Mouse (Mus musculus): ENCODE results near the gene Fermt3. TPM values are rescaled to one million over a fixed set of nuclear protein-coding genes. Genes with fewer than 3 reads are reported as not detected.
A peak's percentile ranks its signal among the peaks of the same experiment; 100 is the strongest.

The Fermt3 gene
- polyA plus RNA-seq, 1 experiment from 2014 or later, result 4.0 TPM

DNA sequence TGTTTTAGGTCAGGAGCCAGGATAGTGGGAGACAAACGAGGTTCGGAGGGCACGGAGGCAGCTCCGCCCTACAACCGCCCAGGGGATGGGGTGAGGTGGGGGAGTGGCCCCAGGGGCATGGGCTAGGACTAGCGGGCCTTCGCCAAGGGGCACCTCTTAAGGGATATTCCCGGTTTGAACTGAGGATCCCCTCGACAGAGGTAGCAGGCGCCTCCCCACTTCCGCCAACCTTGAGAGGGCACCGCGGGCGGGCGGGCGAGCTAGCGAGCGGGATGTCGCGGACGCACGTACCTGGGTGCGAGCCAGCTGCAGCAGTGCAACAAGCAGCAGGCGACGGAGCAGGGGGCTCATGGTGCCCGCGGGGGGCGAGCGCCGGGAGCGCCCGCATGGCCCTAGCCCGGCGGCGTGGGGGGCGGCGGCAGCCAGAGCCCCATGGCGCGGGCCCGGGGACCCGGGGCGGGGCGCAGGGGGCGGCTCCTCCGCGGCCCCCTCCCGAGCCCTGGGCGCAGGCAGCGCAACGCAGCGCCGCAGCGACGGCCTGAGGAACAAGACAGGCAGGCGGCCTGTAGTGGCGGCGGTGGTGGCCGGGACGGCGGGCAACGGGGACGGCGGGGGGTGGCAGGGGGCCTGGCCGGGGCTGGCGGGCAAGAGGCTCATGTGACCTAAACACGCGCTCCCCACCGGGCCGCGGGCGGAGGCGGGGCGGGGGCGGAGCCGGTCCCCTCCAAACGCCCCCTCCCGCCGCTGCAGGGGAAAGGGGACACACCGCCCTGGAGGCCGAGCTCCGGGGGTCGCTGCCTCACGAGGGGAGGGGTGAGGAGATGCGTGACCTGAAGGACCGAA lies 32.0 kb downstream of the Fermt3 start, which contains the start of gene Vegfb:
Gene Vegfb, minus strand, starts transcription at position 591 of the 843 bp plus-strand sequence.
- WGBS, result under 1% methylated on average over 57 of the region's 85 CpGs
- peak; percentile 32 for ATAC-seq
- H3K9ac ChIP-seq (ENCODE audit: low read depth, low read length), result peak within 1 kb of the TSS; percentile 98
- H3K4me3 ChIP-seq (ENCODE audit: low read length), result peak within 1 kb of the TSS; percentile 84
- peaks cover 10% of the 10 kb centered on the region for H3K36me3 ChIP-seq (ENCODE audit: control insufficient read depth, insufficient read depth, low read length)
- H3K4me2 ChIP-seq (ENCODE audit: low read length), result peak within 1 kb of the TSS; percentile 95
- H3K4me1 ChIP-seq (ENCODE audit: control insufficient read depth, insufficient read depth, low read depth, low read length), result peaks cover 23% of the 10 kb centered on the region
- H3K27ac ChIP-seq (ENCODE audit: low read depth, low read length), result peak within 1 kb of the TSS; percentile 89
- no peaks in the 10 kb centered on the region for H3K9me3 ChIP-seq (ENCODE audit: control insufficient read depth, low read length)
- no peaks in the 10 kb centered on the region for H3K27me3 ChIP-seq (replicated peaks; ENCODE audit: control insufficient read depth, insufficient read depth, low read length)

DNA sequence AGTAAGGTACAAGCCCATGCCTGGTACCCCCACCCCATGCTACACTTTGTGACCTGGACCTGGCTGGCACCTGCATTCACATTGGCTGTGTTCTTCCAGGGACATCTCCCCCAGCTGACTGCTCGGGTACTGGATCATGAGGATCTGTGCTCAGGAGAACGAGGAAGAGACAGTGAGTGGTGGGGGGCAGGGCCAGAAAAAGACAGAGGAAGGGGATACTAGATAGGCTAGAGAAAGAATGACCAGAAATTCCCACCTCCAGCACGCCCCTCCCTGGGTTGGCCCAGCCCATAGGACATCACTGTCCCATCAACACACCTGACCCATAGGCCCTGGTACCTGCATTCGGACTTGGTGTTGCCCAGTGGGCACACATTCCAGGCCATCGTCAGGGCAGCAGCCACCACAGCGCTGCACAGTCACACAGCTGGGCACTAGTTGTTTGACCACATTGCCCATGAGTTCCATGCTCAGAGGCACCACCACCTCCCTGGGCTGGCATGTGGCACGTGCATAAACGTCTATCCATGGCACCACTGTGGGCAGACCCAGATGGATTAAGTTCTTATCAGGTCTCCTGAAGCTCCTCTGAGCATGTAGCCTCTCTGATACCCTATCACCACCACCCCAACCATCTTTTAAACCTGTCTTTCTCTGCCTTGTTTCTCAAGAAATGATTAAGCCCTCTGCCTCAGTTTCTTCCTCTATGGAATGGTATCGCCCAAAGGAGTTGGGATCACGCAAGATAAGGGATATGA lies 33.1 kb downstream of the Fermt3 start:
- no peak for ATAC-seq
- Histone ChIP-seq H3K9me3 (ENCODE audit: control insufficient read depth, low read length) (no peaks in the 10 kb centered on the region), H3K36me3 (ENCODE audit: control insufficient read depth, insufficient read depth, low read length) (peaks cover 12% of the 10 kb centered on the region), H3K4me3 (ENCODE audit: low read length) (peak overlapping the region; percentile 84), H3K9ac (ENCODE audit: low read depth, low read length) (no peak overlapping the region; the same call in 1 of the 2 replicates), H3K4me2 (ENCODE audit: low read length) (peak overlapping the region; percentile 95), H3K27me3 (replicated peaks; ENCODE audit: control insufficient read depth, insufficient read depth, low read length) (no peaks in the 10 kb centered on the region), H3K27ac (ENCODE audit: low read depth, low read length) (no peak overlapping the region; the same call in 1 of the 2 replicates), H3K4me1 (ENCODE audit: control insufficient read depth, insufficient read depth, low read depth, low read length) (peaks cover 18% of the 10 kb centered on the region)
- WGBS, result 74% methylated on average over 10 of the region's 10 CpGs

DNA sequence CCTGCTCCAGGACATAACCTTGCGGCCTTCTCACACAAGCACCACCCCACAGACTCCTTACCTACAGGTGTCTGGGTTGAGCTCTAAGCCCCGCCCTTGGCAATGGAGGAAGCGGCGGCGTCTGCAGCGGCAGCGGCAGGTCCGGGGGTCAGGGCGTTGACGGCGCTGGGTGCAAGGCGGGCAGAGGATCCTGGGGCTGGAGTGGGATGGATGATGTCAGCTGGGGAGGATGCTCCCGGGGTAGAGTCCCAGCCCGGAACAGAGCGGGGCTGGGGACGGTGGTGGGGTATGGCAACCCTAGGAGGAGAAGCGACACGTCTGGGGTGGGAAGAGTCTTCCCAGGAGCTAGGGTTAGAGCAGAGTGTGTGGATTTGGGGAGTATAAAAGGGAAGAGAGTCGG lies 34.0 kb downstream of the Fermt3 start:
- Histone ChIP-seq H3K4me1 (ENCODE audit: control insufficient read depth, insufficient read depth, low read depth, low read length) (peaks cover 23% of the 10 kb centered on the region), H3K4me2 (ENCODE audit: low read length) (no peak overlapping the region), H3K9ac (ENCODE audit: low read depth, low read length) (peak overlapping the region; percentile 33; the same call in 1 of the 2 replicates), H3K27ac (ENCODE audit: low read depth, low read length) (no peak overlapping the region), H3K36me3 (ENCODE audit: control insufficient read depth, insufficient read depth, low read length) (peaks cover 12% of the 10 kb centered on the region), H3K9me3 (ENCODE audit: control insufficient read depth, low read length) (no peaks in the 10 kb centered on the region), H3K4me3 (ENCODE audit: low read length) (no peak overlapping the region), H3K27me3 (replicated peaks; ENCODE audit: control insufficient read depth, insufficient read depth, low read length) (no peaks in the 10 kb centered on the region)
- ATAC-seq, result no peak
- 86% methylated on average over 19 of the region's 19 CpGs for WGBS

DNA sequence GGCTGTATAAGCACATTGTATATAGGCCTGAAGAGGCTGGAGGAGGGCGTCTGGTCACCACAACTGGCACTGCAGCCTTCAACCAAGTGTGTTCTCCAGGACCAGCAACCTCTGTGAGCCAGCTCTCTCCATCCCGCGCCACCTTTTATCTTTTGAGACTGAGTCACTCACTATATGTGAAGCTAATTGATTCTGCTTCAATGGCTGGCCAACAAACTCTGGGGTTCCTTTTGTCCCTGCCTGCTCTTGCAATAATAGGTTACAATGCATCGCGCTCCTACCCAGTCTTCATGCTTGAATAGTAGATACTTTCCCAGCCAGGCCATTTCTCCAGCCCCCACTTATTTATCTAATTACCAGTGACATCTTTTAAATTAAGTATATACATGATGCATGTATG lies 35.6 kb downstream of the Fermt3 start:
- peaks cover 12% of the 10 kb centered on the region for H3K36me3 ChIP-seq (ENCODE audit: control insufficient read depth, insufficient read depth, low read length)
- no peak overlapping the region for H3K4me2 ChIP-seq (ENCODE audit: low read length)
- peaks cover 29% of the 10 kb centered on the region for H3K4me1 ChIP-seq (ENCODE audit: control insufficient read depth, insufficient read depth, low read depth, low read length)
- H3K27ac ChIP-seq (ENCODE audit: low read depth, low read length), result no peak overlapping the region
- H3K4me3 ChIP-seq (ENCODE audit: low read length), result no peak overlapping the region
- H3K9ac ChIP-seq (ENCODE audit: low read depth, low read length), result no peak overlapping the region
- H3K27me3 ChIP-seq (replicated peaks; ENCODE audit: control insufficient read depth, insufficient read depth, low read length), result no peaks in the 10 kb centered on the region
- H3K9me3 ChIP-seq (ENCODE audit: control insufficient read depth, low read length), result no peaks in the 10 kb centered on the region
- ATAC-seq, result no peak
- 26% methylated on average over 5 of the region's 5 CpGs for WGBS

DNA sequence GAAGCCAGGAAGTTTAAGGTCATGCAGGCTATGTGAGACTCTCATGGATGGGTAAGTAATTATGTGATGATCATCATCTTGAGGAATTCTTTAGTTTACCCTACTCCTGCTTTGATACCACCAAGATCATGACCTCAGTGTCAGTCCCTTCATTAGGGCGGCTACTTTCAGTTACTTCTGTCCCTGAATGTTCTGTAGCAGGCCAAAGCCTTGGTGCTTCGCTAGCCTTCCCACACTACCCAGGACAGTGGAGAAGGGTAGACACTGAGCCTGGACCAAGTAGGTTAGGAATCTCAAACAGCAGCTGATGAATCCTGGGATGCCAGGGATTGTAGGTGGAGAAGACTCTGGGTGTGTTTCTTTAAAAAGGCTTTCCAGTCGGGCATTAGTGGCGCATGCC lies 37.8 kb downstream of the Fermt3 start:
- Histone ChIP-seq H3K4me2 (ENCODE audit: low read length) (no peak overlapping the region), H3K27me3 (replicated peaks; ENCODE audit: control insufficient read depth, insufficient read depth, low read length) (no peaks in the 10 kb centered on the region), H3K4me3 (ENCODE audit: low read length) (no peak overlapping the region), H3K36me3 (ENCODE audit: control insufficient read depth, insufficient read depth, low read length) (peaks cover 22% of the 10 kb centered on the region), H3K4me1 (ENCODE audit: control insufficient read depth, insufficient read depth, low read depth, low read length) (peaks cover 38% of the 10 kb centered on the region), H3K27ac (ENCODE audit: low read depth, low read length) (no peak overlapping the region), H3K9me3 (ENCODE audit: control insufficient read depth, low read length) (no peaks in the 10 kb centered on the region), H3K9ac (ENCODE audit: low read depth, low read length) (no peak overlapping the region)
- WGBS, result 88% methylated on average over 4 of the region's 4 CpGs
- no peak for ATAC-seq

DNA sequence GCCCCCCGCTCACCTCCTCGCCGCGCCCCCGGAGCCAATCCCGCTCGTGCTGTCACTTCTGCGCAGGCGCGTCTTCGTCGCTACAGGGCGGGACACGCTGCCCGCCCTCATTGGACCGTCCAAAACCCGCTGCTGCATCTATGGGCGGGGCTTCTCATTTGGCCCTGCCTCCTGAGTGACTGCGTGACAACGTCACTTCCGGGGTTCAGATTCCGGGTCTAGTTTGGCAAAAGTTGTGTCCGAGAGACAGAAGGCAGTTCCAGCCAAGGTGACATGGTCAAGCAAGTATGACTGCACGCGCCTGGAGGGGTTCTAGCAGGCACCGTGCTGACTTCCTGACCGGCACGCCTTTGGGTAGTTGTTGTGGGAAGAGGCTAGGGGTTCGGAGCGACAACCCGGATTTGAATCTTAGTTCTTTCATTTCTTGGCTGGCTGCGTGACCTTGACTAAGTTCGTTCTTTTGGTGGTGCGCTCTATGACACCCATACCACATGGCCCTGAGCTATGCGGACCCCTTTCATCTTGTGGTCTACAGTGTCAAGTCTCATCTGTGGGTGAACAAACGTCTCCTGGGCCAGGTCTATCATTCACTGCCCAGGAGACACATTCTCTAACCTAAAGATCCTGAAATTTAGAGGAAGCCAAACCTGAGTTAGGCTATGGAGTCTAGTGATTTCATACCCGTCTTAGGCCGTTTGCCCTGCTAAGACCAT lies 38.7 kb downstream of the Fermt3 start, which contains the start of gene Fkbp2:
Gene Fkbp2, minus strand, starts transcription at position 121 of the 713 bp plus-strand sequence.
- H3K9ac ChIP-seq (ENCODE audit: low read depth, low read length), result peak within 1 kb of the TSS; percentile 84
- 2% methylated on average over 38 of the region's 38 CpGs for WGBS
- H3K4me3 ChIP-seq (ENCODE audit: low read length), result peak within 1 kb of the TSS; percentile 68
- peaks cover 38% of the 10 kb centered on the region for H3K4me1 ChIP-seq (ENCODE audit: control insufficient read depth, insufficient read depth, low read depth, low read length)
- H3K27me3 ChIP-seq (replicated peaks; ENCODE audit: control insufficient read depth, insufficient read depth, low read length), result no peaks in the 10 kb centered on the region
- H3K27ac ChIP-seq (ENCODE audit: low read depth, low read length), result peak within 1 kb of the TSS; percentile 97
- ATAC-seq, result peak; percentile 88
- peak within 1 kb of the TSS; percentile 73 for H3K4me2 ChIP-seq (ENCODE audit: low read length)
- H3K36me3 ChIP-seq (ENCODE audit: control insufficient read depth, insufficient read depth, low read length), result peaks cover 22% of the 10 kb centered on the region
- H3K9me3 ChIP-seq (ENCODE audit: control insufficient read depth, low read length), result no peaks in the 10 kb centered on the region

DNA sequence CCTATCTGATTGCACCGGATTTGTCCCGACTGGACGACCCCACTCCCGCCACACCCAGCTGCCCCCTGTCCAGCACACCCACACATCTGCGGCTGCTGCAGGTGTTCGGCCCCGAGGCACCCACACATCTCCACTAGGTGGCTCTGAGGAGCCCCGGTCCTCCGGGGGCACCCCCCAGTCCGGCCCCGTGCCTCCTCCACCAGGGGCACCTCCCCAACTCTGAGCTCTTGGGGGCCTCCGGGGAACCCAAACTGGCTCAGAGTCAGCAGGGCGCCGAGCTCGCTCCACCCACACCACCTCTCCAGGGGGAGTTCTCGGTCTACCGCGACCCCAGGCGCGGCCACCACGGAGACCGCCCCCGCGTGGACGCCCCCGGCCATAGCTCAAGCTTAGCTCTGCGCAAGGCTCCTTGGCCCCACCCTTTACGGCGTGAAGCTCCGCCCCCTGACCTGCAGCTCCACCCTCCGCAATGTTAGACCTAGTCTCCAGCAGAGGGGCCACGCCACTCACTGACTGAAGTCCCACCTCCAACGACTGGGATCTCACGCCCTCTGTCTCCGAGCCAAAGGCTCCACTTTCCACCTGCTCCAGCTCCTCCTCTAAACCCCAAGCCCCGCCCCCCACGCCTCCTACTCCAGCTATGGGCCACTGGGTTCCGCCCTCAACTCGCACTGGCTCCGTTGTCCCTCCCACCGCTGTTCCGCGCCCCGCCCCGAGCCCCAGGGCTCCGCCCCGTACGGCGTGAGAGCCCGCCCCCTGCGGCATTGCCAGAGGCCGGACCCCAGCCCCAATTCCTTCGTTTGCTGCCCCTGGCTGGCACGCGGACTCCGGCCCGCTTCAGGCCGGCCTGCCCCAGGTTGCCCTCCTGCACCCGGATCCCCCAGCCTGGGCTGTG lies 39.5 kb downstream of the Fermt3 start:
- H3K36me3 ChIP-seq (ENCODE audit: control insufficient read depth, insufficient read depth, low read length), result peaks cover 19% of the 10 kb centered on the region
- H3K27me3 ChIP-seq (replicated peaks; ENCODE audit: control insufficient read depth, insufficient read depth, low read length), result no peaks in the 10 kb centered on the region
- no peaks in the 10 kb centered on the region for H3K9me3 ChIP-seq (ENCODE audit: control insufficient read depth, low read length)
- H3K4me2 ChIP-seq (ENCODE audit: low read length), result peak overlapping the region; percentile 73
- H3K9ac ChIP-seq (ENCODE audit: low read depth, low read length), result peak overlapping the region; percentile 84
- H3K27ac ChIP-seq (ENCODE audit: low read depth, low read length), result peak overlapping the region; percentile 97
- ATAC-seq, result peak; percentile 90
- H3K4me1 ChIP-seq (ENCODE audit: control insufficient read depth, insufficient read depth, low read depth, low read length), result peaks cover 38% of the 10 kb centered on the region
- under 1% methylated on average over 52 of the region's 59 CpGs for WGBS
- H3K4me3 ChIP-seq (ENCODE audit: low read length), result peak overlapping the region; percentile 68

DNA sequence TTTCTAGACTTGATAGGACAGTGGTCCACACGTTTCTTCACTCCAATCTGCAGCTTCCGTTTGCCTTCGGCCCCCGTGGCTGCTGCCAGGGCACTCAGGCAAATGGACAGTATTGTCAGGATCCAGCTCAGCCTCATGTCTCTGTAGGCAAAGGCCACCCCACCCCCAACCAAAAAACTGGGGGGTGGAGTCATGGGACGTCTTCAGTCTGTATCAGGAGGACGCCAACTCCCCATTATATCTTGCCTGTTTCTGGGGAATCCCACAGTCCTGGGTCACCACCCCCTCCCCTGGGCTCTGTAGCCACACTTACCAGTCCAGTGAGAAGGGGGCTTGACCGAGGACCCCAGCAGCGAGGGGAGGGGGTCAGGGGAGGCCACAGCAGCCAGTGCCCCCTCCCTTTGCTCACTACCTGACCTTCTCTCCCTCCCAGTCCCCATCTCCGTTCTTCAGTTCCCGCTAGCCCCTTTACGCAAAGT lies 40.2 kb downstream of the Fermt3 start:
- peaks cover 19% of the 10 kb centered on the region for H3K36me3 ChIP-seq (ENCODE audit: control insufficient read depth, insufficient read depth, low read length)
- no peaks in the 10 kb centered on the region for H3K27me3 ChIP-seq (replicated peaks; ENCODE audit: control insufficient read depth, insufficient read depth, low read length)
- peak overlapping the region; percentile 84 for H3K9ac ChIP-seq (ENCODE audit: low read depth, low read length)
- ATAC-seq, result no peak
- 9% methylated on average over 11 of the region's 11 CpGs for WGBS
- H3K4me1 ChIP-seq (ENCODE audit: control insufficient read depth, insufficient read depth, low read depth, low read length), result peaks cover 39% of the 10 kb centered on the region
- peak overlapping the region; percentile 73 for H3K4me2 ChIP-seq (ENCODE audit: low read length)
- peak overlapping the region; percentile 97 for H3K27ac ChIP-seq (ENCODE audit: low read depth, low read length)
- peak overlapping the region; percentile 68 for H3K4me3 ChIP-seq (ENCODE audit: low read length)
- no peaks in the 10 kb centered on the region for H3K9me3 ChIP-seq (ENCODE audit: control insufficient read depth, low read length)
